Mouse (Mus musculus): Measurements from ENCODE around the gene Dclre1c.
"Not testable (repeated sequence)": the region's sequence is repeated elsewhere in the genome, so short reads cannot be mapped to it uniquely, and the experiment has no call there.

Gene Dclre1c

DNA sequence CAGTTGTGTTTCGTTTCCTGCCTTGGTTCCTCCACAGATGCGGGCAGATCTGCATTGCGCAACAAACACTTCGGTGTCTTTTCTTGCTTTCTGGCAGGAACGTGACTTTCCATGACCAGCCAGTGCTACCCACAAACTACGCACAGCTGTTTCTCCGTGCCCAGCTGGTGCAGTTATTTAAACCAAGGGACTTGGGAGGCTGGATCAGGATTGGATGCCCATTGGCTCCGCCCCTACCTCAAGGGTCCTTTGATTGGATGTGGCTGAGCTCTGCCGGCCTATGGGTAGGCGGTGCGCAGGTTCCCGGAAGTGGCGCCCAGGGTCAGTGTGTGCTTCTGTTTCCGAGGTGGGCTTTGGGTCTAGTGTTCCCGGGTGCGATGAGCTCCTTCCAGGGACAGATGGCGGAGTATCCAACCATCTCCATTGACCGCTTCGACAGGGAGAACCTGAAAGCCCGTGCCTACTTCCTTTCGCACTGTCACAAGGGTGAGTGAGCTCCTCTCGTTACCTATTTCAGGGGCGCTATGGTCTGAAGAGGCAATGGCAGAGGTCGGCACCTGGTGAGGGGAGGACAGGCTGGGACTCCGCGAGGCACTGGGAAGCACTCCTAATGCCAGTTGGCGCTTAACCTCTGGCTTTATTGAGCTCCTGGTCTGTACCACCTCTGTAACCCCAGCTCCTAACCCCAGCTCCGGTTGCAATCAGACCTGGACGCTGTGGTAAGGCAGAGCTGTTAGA, at the start of gene Dclre1c:
Gene Dclre1c (plus strand): TSS at position 291 of the 738 bp plus-strand sequence.
- TF ChIP-seq GATA4 (IDR thresholded peaks at IDR 0.05; ENCODE audit: insufficient replicate concordance, low read length), result no peak

DNA sequence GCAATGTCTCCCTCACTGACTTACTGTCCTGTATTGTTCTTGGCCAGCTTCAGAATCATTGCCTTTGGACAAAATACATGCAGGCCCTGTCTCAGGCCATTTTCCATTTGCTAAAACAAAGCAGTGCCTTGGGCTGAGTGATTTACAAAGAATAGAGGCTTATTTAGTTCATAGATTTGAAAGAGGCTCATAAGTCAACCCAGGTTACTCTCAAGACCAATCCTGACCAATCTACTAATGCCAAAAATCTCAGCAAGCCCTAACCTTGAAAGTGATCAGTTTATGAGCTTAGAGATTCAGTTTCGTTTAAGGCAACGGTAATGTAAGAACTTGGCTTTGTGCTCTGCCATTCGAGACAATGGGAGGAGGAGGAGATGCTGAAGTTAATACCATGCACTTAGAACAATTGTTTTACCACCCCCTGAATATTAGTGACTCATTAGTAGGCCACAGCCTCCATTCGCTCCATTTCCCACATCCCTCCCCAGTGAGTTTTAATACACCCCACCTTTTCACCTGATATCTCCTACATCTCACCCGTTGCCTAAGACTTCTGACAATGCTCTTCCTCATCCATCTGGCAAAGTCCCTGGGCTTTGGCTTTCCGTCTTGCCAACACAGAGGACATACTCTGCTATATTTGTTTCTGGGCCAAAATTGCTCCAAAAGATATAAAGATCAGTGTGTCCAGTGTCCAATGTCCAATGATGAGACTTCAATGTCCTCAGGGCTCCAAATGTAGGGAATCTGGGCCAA, 36.6 kb upstream of the Dclre1c start:
- TF ChIP-seq GATA4 (IDR thresholded peaks at IDR 0.05; ENCODE audit: insufficient replicate concordance, low read length), result no peak

DNA sequence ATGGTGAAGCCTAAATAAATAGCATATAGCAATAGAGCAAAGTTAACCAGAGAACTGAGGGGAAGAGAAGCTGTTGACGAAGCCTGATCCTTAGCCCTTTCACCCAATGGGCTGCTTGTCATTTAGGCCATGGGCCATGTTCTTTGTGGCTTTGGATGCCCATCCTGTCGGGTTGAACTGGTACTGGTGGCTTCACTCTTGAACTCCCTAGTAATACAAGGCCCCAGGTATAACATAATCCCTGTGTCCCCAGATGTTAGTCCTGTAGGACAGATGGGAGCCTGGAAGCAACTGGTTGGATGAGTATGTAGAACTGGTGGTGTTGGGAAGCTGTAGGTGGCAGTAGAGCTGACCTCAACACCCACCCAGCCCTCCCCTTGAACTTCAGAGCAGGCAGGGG, 32.0 kb upstream of the Dclre1c start:
- TF ChIP-seq GATA4 (IDR thresholded peaks at IDR 0.05; ENCODE audit: insufficient replicate concordance, low read length), result no peak

- not testable (repeated sequence) for TF ChIP-seq GATA4 (IDR thresholded peaks at IDR 0.05; ENCODE audit: insufficient replicate concordance, low read length)
These were observed 26.8 kb upstream of the Dclre1c start, which contains the start of gene Olah for GRCm38 (mm10) chr2:3397110-3397509. Gene Olah (minus strand): TSS chr2:3397210.

- no peak for TF ChIP-seq GATA4 (IDR thresholded peaks at IDR 0.05; ENCODE audit: insufficient replicate concordance, low read length)
These were observed 17.9 kb upstream of the Dclre1c start for GRCm38 (mm10) chr2:3405981-3406380.

GRCm38 (mm10) chr2:3407756-3408155, 16.2 kb upstream of the Dclre1c start:
- TF ChIP-seq GATA4 (IDR thresholded peaks at IDR 0.05; ENCODE audit: insufficient replicate concordance, low read length), result no peak

DNA sequence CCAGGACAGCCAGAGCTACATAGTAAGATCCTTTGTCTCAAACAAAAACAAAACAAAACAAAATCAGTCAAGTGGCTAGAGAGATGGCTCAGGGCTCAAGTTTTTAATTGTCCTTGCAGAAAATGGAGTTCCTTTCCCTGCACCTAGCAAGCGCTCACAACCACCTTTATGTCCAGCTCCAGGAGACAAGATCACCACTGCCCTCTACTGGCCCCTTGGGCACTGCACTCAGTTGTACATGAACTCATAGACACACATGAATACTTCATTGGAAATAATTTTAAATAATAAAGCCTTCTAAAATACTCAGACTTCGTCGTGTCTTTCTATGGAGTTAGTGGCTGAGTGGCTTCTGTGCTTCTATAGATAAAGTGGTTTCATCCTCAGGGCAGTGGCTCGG, 9.7 kb upstream of the Dclre1c start:
- TF ChIP-seq GATA4 (IDR thresholded peaks at IDR 0.05; ENCODE audit: insufficient replicate concordance, low read length), result no peak

DNA sequence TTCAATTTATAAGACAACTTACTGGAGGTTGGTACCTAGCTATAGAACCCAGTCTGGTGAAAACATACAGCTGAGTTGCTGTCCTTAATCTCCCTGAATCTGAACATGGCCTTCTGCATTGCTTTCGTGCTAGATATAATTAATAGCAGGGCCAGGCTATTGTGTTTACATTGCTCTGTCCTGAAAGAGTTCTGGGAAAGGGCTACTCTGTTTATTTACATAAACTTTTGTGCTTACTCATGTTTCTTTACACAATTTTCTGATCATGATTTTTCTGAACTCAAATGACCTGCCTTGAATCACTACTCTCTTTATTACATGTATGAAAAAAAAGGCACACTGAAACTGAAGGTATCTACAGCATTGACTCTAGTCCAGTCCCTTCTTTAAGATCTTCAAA, 8.3 kb upstream of the Dclre1c start:
- TF ChIP-seq GATA4 (IDR thresholded peaks at IDR 0.05; ENCODE audit: insufficient replicate concordance, low read length), result no peak

DNA sequence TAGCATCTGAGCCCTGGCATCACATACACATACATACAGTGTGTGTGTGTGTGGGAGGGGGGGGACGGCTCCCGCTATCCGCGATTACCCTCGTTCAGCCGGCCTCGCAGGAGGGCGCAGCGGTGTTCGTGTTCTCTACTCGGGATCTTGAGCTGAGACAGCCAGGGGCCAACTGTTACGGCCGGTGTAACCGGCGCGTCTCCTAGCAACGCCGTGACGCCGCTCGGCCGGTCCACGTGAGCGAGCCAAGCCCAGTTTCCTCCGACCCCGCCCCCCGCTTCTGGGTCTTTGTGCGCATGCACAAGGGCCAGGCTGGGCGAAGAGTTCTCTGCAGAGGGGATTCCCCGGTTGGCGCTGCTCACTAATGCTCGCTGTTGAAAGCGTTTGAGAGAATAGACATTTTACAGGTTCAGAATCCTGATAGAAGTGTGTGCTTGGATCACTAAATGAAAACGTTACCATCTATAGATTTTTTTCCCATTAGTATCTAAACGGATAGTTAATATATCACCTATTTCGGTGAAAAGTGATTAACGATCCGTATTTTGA, 5.0 kb upstream of the Dclre1c start:
- no peak for TF ChIP-seq GATA4 (IDR thresholded peaks at IDR 0.05; ENCODE audit: insufficient replicate concordance, low read length)

DNA sequence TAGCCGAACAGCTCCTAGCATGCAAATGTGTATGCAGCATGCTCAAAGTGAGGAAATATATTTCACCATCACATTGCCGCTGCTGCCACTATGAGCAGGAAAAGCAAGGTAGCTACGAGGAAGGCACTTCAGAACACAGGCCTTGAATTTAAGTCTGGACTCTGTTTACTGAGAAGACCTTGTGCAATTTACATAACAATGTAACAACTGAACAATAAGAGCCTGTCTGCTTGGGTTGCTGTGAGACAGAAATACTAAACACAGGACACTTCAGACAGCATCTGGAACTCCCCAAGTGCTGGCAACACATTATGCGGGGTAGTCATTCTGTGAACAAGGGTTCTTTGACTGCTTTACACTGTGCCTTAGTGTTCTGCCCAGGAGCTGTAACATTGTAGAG, 3.8 kb upstream of the Dclre1c start:
- no peak for TF ChIP-seq GATA4 (IDR thresholded peaks at IDR 0.05; ENCODE audit: insufficient replicate concordance, low read length)

DNA sequence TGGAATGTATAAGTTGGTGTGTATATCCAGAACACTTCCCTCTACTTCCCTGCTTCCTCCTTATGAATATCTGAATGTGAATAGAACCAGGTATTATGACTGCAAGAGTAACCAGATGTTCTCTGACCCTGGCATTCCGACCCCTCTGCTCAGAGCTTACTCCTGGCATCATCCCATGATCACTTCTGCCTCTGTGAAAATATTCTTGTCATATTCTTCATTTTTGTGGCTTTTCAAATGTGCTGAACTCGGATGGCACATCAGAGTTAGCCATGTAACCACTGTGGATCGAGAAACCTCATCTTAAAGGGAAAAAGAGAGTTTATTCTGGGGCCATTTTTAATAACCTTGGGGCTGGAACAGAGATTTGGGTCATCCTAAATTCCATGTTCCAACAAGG, 1.4 kb upstream of the Dclre1c start, which contains the start of gene Meig1:
Gene Meig1 (minus strand): TSS at position 101 of the 400 bp plus-strand sequence.
- no peak for TF ChIP-seq GATA4 (IDR thresholded peaks at IDR 0.05; ENCODE audit: insufficient replicate concordance, low read length)

DNA sequence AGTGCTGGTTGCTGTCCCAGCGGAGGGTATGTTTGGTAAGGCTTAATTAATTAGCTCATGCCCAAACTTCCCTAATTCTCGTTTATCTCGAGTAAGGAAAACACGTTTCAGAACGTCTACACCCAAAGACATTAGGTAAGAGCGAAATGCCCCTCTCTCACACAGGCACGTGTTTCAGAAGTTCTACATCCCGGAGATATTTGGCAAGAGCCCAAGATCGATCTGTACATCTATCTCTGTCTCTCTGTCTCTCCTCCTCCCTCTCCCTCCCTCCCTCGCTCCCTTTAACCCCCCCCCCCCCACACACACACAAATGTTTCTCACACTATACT, 614 bp downstream of the Dclre1c start:
- no peak for TF ChIP-seq GATA4 (IDR thresholded peaks at IDR 0.05; ENCODE audit: insufficient replicate concordance, low read length)

GRCm38 (mm10) chr2:3430956-3431355, 7.0 kb downstream of the Dclre1c start:
- TF ChIP-seq GATA4 (IDR thresholded peaks at IDR 0.05; ENCODE audit: insufficient replicate concordance, low read length), result no peak

GRCm38 (mm10) chr2:3435369-3436061, 11.6 kb downstream of the Dclre1c start:
- TF ChIP-seq GATA4 (IDR thresholded peaks at IDR 0.05; ENCODE audit: insufficient replicate concordance, low read length), result no peak

DNA sequence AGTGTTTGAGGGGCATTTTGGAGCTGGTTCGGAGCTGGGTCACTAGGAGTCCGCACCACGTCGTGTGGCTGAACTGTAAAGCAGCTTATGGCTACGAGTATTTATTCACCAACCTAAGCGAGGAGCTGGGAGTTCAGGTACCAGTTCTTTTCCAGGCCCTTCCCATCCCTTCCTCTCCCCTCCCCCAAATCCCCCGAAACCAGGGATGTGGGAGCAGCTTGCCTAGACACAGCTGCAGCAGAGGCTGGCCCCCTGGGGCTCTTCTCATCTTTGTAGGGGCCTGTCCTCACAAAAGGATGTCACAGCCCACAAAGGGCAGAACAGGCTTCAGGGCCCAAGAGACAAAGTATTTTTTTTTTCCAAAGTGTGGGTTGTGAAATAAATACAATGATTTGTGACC, 14.0 kb downstream of the Dclre1c start:
- no peak for TF ChIP-seq GATA4 (IDR thresholded peaks at IDR 0.05; ENCODE audit: insufficient replicate concordance, low read length)

DNA sequence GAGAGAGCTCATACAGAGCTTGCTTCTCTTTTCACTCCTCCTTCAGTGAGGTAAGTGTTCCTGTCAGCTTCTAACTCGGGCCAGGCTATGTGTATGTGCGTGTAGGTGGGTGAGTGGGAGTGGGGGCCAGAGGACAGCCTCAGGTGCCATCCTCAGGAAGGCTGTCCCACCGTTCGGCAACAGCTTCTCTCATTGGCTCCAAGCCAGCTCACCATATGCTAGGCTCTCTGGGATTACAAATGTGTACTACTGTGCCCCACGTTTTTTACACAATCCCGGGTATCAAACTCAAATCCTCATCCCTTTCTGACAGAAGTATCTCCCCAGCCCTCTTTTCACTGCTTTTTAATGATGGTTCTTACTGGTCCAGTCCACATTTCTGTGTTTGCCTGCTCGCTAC, 20.3 kb downstream of the Dclre1c start:
- no peak for TF ChIP-seq GATA4 (IDR thresholded peaks at IDR 0.05; ENCODE audit: insufficient replicate concordance, low read length)
